Mouse (Mus musculus): Measurements from ENCODE around the gene Apob.

DNA sequence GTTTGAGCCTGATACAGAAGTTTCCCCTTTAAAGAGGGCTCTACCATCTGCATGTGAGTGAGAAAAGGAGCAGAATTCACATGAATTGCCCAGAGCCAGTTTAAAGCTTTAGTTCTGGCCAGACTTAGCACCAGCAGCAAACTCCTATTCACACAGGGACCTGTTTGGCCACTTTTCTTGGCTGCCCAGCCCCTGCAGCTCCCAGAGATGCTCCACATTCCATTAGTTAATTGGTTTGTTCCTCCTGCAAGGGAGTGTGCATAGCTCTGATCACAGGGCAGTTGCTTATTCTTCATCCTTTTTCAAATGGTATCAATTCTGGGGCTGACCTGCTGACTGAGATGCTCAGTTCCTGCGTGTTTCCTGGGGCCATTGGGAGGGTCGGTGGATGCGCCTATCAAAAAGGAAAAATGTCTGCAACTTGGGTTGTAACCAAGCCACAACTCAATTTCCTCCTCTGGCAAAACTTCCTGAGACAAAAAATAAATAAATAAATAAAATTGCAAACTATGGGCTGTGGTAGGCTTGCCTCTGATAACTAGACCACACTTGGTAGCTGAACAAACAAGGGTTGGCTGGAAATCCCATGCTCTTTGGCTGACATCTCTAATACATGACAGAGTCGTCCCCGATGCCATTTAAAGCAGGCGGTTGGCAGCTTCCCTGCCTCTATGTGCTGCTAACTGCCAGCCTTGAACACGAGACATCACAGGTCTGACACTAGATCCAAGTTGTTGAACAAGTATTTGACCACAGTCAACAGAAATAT, 65.4 kb downstream of the Apob start:
- TF ChIP-seq POLR2A (IDR thresholded peaks at IDR 0.05; ENCODE audit: insufficient read length, low read depth) (no peak), MYOD1 (IDR thresholded peaks at IDR 0.05; ENCODE audit: control insufficient read depth in 1 of 3, insufficient read length in 2 of 3, low read depth in 2 of 3) (no peak), CEBPB (IDR thresholded peaks at IDR 0.05; ENCODE audit: insufficient read depth, poor library complexity, severe bottlenecking) (no peak), USF1 (IDR thresholded peaks at IDR 0.05; ENCODE audit: low read depth) (no peak), MAX (IDR thresholded peaks at IDR 0.05; ENCODE audit: low read depth) (no peak), TCF12 (IDR thresholded peaks at IDR 0.05; ENCODE audit: insufficient read depth, poor library complexity, severe bottlenecking) (no peak), TCF3 (IDR thresholded peaks at IDR 0.05; ENCODE audit: insufficient read length, low read depth) (no peak), MYOG (IDR thresholded peaks at IDR 0.05; ENCODE audit: control insufficient read depth in 1 of 3, insufficient read depth in 1 of 3, insufficient read length in 2 of 3, low read depth in 2 of 3) (no peak)

Data from myocyte (in vitro differentiated cells).